Mouse (Mus musculus): ENCODE measurements around the gene Tmem189.

GRCm38 (mm10) chr2:167596726-167597491, 92.7 kb downstream of the Tmem189 start:
- TF ChIP-seq CTCF (IDR thresholded peaks at IDR 0.05; ENCODE audit: low read depth, low read length), result no peak
- TF ChIP-seq GATA2 (IDR thresholded peaks at IDR 0.05; ENCODE audit: borderline replicate concordance, low read depth, low read length), result no peak
- no peak for TF ChIP-seq POLR2AphosphoS5 (IDR thresholded peaks at IDR 0.05; ENCODE audit: insufficient replicate concordance, low read depth, low read length)
- no peak for TF ChIP-seq GATA1 (IDR thresholded peaks at IDR 0.05; ENCODE audit: borderline replicate concordance, low read length)
